Mouse (Mus musculus): Measurements from ENCODE around the gene Dock4. TPM values are rescaled to one million over a fixed set of nuclear protein-coding genes. Genes with fewer than 3 reads are reported as not detected.

Gene Dock4
- total RNA-seq, 2 experiments from 2014 or later: 69.4 to 69.7 TPM

DNA sequence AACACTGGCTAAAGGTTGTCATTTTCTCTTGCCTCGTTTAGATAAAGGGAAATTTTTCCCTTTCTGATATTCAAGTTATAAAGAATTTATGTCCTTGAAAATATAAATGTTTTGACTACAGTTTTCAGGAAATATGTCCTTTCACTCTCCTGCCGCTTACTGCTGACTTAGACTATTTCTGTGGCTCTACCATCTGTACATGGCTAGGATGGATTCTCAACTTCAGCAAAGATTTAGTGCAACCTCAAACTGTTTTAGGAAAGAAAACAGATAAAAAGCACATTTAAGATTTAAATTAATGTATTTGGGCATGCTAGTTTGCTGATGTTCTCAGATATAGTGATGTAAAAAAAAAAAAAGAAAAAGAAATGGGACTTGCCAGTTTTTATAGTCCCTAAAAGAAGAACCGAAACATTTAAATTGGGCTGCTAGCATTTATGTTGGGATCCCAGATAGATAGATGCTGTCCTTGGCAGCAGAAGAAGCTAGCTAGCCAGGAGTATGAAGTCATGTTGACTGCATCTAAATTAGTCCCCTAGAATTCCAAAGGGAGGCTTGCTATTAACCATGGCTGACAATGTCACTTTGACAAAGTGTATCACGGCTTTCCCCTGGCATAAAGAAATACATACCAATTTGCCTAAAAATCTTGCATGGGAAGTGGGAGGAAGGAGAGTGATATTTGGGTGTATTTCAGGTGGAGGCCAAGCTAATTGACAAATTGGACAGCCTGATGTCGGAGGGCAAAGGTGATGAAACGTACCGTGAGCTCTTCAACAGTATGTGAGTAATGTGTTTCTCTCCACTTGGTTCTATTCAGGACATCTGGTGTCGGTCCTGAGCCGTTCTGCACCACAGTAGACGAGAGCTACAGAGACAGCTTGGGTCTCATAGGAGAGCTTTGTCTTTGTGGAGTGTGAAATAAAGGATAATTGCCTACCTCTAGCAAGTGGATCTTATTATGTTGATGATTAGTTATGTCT, 343.9 kb downstream of the Dock4 start:
- intact Hi-C loops (cut with DNase I): loop anchor here (10.0 kb wide), 1 partner anchor 345 kb away; the partner anchor contains the start of genes Dock4 and Zfp277
- no peak for DNase-seq (ENCODE audit: extremely low spot score in 1 of 2, low spot score in 2 of 2)

DNA sequence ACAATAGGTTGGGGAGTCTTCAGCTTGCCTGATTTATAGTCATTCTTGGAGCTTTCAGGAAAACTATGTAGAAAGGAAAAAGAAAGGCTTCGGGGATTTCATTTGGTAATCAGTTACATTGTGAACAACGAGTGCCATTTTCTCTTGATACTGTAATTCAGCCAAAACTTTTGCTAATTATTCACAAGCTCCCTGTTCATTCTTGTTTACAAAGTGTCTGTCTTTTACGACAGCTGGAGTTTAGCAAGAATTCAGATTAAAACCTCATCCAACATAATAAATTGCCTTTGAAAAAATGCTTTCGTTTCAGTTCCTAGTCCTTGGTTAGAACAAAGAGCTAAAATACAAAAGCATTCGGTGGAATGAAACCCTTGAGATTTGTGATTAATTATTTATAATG, 345.5 kb downstream of the Dock4 start:
- no peak for DNase-seq (ENCODE audit: extremely low spot score in 1 of 2, low spot score in 2 of 2)
- intact Hi-C loops (cut with DNase I): loop anchor here (10.0 kb wide), 1 partner anchor 346 kb away; the partner anchor contains the start of genes Dock4 and Zfp277

DNA sequence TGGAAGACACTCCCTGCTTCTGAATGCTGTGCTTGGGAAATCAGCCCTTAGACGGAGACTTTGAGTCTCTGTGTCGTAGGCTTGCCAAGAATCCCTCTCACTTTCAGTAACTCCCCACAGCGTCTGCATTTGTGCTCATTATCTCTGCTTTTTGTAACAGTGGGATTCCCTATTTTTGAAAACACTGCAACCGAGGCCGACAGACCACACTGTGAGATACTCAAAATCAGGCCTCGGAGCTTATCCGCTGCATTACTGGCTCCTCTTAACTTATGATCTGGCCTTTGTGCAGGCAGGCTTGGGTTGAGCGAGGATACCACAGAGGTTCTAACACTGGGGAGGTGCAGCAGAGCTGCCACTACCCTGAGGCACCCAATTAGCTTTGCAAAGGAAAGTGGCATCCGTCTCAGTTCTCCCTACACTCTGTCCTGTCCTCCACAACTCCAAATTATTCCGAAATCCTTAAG, 346.5 kb downstream of the Dock4 start:
- intact Hi-C loops (cut with DNase I): loop anchor here (10.0 kb wide), 1 partner anchor 347 kb away; the partner anchor contains the start of genes Dock4 and Zfp277
- DNase-seq (ENCODE audit: extremely low spot score in 1 of 2, low spot score in 2 of 2): no peak

DNA sequence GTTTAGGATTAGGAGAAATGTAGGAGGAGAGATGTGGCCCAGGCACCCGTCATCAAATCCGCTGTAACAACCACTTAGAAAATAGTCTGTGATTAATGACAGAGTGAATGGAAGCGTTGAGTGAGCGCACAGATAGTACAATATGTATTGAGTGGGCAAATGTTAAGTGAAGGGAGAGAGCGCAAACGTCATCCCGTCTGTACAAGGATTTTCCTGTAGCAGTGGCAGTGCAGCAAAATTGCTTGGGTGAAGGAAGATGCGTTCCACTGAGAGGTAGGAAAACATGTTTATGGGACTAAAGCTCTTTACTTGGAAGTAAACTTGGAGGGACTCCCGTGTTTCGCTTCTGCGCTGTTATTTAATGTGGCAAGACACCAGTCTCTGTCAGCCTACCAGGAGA, 348.3 kb downstream of the Dock4 start:
- intact Hi-C loops (cut with DNase I): loop anchor here (10.0 kb wide), 1 partner anchor 349 kb away; the partner anchor contains the start of genes Dock4 and Zfp277
- no peak for DNase-seq (ENCODE audit: extremely low spot score in 1 of 2, low spot score in 2 of 2)

DNA sequence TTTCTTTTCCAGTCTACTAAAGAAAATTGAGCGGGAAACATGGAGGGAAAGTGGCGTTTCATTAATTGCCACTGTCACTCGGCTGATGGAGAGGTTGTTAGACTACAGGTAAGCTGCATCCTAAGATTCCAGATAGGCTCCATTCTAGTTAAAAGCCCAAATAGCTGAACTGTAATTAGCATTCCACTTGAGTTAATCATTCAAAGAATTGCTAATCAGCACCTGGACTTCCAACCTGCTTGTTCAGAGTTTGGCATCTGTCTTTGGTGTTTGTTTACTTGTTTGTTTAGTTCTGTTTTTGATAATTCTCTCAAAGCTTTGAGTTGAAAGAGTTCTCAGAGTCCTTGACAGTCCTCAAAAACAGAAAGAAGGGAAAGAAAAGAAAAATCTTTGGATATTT, 349.0 kb downstream of the Dock4 start:
- no peak for DNase-seq (ENCODE audit: extremely low spot score in 1 of 2, low spot score in 2 of 2)
- intact Hi-C loops (cut with DNase I): loop anchor here (10.0 kb wide), 1 partner anchor 350 kb away; the partner anchor contains the start of genes Dock4 and Zfp277

DNA sequence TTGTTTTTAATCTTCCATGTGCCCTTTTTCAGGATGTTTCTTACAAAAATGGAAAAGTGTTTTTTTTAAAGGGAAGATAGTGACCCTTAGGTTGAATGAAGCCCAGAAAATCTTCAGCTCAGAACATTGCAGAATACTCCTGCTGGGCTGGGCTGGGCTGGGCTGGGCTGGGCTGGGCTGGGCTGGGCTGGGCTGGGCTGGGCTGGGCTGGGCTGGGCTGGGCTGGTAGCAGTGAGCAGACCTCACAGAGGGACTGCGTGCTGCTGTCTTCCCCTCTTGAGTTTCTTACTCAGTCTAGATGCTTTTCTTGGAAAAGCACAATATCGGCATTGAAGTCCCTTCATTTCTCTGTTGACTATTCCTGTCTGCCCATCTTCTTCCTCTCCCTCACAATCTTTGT, 350.0 kb downstream of the Dock4 start:
- intact Hi-C loops (cut with DNase I): loop anchor here (10.0 kb wide), 1 partner anchor 351 kb away; the partner anchor contains the start of genes Dock4 and Zfp277
- DNase-seq (ENCODE audit: extremely low spot score in 1 of 2, low spot score in 2 of 2): no peak

DNA sequence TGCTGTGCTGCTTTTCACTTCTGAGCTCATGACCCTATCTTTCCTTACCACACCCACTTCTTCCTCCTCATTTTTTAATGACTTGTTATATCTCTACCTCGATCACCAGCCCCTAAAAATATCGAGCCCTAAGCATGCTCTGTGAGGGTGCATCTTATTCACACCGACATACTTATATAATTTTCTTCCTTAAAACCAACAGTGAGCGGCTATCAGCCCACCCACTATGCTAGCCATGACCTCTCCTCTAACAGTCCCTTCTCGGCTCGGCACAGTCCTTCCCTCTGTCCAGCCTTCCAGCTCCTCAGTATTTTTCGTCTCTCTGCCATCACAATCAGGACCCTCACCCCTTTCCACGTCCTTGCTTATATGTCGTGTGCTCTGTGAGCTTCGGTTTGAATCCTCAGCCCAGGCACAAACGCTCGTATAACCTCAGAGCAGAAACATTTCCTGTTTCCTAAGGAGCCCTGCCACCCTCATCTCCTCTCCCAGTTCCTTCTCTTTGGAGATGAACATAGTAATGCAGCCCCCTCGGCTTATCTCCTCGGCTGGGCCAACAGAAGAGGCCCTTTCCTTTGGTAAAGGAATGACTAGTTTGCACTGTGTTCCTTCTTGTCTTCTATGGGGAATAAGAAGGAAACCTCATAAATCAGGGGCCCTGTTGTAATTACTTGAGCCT, 351.2 kb downstream of the Dock4 start:
- no peak for DNase-seq (ENCODE audit: extremely low spot score in 1 of 2, low spot score in 2 of 2)
- intact Hi-C loops (cut with DNase I): loop anchor here (10.0 kb wide), 1 partner anchor 352 kb away; the partner anchor contains the start of genes Dock4 and Zfp277

DNA sequence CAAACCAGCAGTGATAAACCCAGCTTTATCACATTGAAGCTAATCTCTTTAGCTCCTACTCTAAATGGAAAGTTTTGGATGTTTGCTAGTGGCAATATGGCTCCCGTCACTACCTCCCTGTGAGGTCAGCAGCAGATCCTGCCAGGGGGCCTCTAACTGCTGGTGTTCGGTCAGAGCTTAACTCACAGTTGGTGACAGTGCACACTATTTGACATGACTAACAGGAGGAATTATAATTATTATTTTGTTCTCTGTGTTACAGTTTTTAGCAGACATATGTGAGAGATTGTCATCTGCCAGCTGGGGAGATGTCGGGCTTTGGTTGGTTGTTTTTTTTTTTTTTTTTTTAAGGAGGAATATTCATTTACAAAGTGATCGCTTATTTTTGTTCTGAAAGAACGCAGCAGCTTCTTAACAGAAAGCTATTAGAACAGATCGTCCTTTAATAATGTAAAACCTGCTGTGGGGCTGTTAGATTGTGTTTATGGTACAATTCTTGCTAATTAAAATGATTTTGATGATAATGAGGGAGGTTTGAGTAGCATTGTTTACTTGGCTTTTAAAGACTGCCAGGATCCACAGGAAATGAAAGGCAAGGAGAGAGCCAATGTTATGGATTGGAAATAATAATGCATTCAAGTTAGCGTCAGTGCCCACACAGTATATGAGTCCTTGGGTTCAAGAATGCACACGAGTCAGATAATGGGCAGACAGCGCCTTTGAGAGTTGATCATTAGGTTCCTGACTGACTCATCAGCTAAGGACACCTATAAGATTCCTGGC, 352.0 kb downstream of the Dock4 start:
- intact Hi-C loops (cut with DNase I): loop anchor here (10.0 kb wide), 1 partner anchor 353 kb away; the partner anchor contains the start of genes Dock4 and Zfp277
- DNase-seq (ENCODE audit: extremely low spot score in 1 of 2, low spot score in 2 of 2): no peak

DNA sequence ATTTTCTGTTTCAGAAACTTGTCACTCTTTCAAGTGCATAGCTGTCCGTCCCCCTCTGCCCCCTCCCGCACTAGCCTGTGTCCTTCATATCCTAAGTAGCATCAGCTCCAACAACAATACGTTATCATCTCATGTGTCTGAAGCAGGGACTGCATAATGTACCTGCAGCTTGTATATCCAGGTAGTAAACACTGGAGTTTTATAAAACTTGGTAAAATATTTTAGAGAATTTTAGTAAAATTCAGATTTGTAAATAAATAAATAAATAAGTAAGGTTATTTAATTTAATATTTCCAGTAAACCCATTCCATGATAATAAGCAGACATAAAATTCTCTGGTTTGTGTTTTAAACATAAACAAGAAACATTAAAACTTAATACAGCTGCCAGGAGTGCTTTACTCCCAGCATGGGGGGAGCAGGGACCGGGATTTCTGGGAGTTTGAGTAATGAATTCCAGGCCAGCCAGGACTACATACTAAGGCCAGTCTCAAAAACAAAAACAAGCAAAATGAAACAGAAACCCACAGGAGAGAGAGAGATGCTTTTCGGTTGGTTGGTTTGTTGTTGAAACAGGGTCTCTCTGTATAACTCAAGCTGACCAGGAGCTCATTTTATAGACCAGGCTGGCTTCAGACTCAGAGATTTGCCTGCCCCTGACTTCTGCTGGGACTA, 352.7 kb downstream of the Dock4 start:
- intact Hi-C loops (cut with DNase I): loop anchor here (10.0 kb wide), 1 partner anchor 354 kb away; the partner anchor contains the start of genes Dock4 and Zfp277
- DNase-seq (ENCODE audit: extremely low spot score in 1 of 2, low spot score in 2 of 2): no peak

DNA sequence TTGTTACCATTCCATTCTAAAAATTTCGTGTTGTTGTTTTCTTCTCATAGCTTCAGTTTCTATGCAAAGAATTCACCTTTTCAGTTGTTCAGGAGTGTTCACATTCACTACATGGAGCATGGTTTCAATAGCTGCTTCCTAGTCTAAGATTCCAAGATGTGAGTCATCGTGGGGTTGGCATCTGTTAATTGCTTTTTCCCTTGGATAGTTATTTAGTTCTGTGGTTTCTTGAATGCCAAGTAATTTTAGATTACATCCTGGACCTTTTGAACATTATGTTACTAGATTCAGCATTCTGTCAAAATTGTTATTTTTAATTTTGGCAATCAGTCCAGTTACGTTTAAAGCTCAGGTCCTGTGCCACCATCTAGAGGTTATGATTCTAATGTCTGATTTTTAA, 355.7 kb downstream of the Dock4 start:
- intact Hi-C loops (cut with DNase I): no loop called here
- DNase-seq (ENCODE audit: extremely low spot score in 1 of 2, low spot score in 2 of 2): no peak

DNA sequence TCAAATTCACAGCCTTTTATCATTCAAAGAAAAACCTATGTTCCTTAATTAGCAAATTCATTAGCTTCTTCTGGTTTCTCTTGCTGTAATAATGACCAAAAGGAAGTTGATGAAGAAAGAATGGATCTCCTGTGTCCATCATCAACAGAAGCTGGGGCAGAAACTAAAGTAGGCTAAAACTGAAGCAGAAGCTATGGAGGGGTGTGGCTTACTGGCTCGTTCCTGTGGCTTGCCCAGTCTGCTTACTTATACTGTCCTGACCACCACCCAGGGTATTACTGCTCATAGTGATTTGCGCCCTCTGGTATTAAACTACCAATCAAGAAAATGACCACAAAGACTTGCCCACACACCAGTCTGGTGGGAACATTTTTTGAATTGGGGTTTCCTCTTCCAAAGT, 359.5 kb downstream of the Dock4 start:
- intact Hi-C loops (cut with DNase I): no loop called here
- no peak for DNase-seq (ENCODE audit: extremely low spot score in 1 of 2, low spot score in 2 of 2)

DNA sequence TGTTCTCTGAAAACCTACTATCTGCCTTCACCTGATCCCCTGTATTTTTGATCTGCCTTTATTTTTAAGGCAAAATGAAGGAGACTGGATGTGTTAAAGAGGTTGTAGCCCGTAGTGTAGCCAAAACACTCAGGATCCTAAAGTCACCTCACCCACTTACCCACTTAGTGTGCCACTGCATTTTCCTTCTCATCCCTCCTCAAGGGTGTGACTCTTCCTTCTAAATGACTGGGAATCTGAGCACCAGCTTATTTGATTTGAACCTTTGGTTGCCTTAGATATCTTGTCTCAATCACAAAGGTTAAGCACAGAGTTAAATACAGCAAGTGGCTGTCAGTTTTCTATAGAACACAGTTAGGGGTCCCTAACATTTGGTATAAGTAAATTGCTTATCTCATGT, 362.2 kb downstream of the Dock4 start:
- intact Hi-C loops (cut with DNase I): no loop called here
- no peak for DNase-seq (ENCODE audit: extremely low spot score in 1 of 2, low spot score in 2 of 2)

DNA sequence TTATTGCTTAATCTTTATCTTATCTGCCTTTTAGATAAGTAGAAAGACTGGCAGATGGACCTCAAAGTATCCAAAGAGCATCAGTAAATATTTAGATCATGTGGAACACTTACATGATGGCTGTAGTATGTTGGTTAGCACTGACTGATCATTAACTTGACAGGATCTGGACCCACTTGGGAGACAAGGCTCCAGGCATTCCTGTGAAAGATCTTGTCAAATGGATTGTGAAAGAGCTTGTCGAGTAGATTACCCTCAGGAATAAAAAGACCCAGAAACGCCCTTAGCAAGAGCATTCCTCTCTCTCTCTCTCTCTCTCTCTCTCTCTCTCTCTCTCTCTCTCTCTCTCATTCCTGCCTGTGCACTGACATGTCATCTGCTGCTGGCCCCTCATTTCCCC, 367.7 kb downstream of the Dock4 start:
- intact Hi-C loops (cut with DNase I): loop anchor here (10.0 kb wide), 1 partner anchor 219 kb away; no protein-coding TSS in a partner anchor

DNA sequence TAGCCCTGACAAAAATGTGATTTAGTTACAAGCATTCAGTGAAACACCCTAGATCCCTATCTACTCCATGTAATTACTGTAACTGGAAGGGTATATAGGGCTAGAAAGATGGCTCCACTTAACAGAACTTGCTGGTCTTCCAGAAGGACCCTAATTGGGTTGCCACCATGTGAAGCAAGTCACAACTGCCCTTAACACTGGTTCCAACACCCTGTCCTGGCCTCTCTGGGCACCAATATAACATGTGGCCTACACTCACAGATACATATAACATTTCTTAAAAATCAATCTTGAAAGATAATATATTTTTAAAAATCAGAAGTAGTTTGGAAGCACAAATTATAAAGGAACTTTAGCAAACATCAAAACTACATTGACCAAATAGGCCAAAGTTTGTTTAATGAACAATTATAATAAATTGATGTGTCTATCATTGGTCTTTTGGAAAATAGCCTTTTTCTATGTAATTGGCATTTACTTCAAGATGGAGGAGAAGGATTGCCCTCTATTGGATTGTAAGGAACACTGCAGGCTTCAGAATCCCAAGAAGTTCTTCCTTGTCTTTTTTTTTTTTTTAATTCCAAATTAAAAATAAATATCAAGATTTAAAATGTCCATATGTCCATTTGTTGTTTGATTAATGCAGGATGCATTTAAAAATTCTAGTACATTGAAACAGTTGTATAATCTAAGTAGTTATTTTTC, 369.1 kb downstream of the Dock4 start:
- intact Hi-C loops (cut with DNase I): loop anchor here (5.0 to 10.0 kb wide), 3 partner anchors 83 to 558 kb away; no protein-coding TSS in a partner anchor
- DNase-seq (ENCODE audit: extremely low spot score in 1 of 2, low spot score in 2 of 2): no peak

More for the DNA sequence above, 367.7 kb downstream of the Dock4 start:
- no peak for DNase-seq (ENCODE audit: extremely low spot score in 1 of 2, low spot score in 2 of 2)

DNA sequence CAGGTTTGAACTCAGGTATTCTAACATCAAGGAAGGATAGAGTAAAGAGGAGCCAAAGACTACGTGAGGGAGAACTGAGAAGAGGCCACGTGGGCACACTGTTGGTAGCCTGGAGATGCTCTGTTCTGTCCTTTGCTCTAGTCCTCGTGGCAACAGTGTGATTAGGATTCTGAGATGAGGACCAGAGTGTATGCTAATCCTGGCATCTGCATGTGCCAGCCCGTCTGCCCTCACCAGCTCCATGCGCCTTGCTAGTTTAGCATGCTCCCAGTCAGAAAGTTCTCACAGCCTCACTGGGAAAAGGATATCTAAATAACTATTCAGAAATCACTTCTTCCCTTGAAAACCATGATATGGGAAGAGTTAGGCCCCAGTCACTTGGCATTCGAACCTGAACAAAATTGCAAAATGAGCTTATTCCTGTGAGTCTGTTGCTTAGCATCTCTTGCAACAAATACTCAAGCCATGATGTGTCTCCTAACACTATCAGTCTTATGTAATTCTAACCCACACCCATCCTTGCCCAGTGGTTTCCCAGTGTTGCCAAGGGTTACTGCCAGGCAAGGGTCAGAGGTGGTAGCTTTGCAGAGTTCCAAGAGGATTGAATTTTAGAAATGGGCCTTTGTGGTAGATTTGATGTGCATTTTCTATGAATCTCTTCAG, 372.4 kb downstream of the Dock4 start:
- intact Hi-C loops (cut with DNase I): loop anchor here (5.0 to 10.0 kb wide), 3 partner anchors 86 to 561 kb away; no protein-coding TSS in a partner anchor
- DNase-seq (ENCODE audit: extremely low spot score in 1 of 2, low spot score in 2 of 2): no peak

DNA sequence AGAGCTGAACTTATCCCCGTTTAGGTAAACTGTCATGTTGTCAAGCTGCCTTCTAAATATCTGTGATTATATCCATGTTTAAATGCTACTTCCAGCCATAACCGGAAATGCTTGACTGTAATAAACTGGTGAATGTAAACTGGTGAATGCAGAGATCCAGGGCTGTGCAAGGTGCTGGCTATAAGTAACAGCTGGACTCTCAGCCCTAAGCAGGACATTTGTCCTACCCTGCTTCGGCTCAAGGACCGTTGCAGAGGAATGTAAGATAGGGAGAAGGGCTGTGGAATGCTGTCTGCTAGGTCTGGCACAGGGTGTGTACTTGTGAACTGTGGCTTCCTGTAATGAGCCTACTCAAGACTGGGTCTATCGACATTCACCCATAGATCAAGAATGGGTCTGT, 377.9 kb downstream of the Dock4 start:
- intact Hi-C loops (cut with DNase I): no loop called here
- no peak for DNase-seq (ENCODE audit: extremely low spot score in 1 of 2, low spot score in 2 of 2)

DNA sequence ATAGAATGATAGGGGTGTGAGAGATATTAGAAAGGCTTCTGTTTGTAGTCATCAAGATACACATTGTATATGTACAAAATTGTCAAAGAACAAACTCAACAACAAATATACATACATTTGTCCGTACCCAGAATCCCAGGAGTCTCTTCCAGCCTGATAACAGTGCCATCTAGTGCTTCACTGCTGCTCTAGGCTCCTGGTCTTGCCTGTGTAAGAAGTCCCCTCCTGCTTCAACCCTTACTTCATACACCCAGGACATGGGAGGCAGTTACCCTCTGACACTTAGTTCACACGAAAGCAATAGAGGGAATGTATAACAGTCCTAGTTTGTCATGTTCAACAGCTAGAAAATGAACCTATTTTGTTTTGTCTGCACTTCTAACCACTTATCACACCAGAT, 378.5 kb downstream of the Dock4 start:
- DNase-seq (ENCODE audit: extremely low spot score in 1 of 2, low spot score in 2 of 2): no peak

More for the DNA sequence above, 378.5 kb downstream of the Dock4 start:
- intact Hi-C loops (cut with DNase I): no loop called here
